Mouse (Mus musculus) forebrain, embryonic 11.5 days (tissue): Measurements from ENCODE around the gene Pwp2. TPM values are rescaled to one million over a fixed set of nuclear protein-coding genes. Genes with fewer than 3 reads are reported as not detected.

ENCODE experiments used
- polyA plus RNA-seq: library from polyadenylated mRNA; unstranded; fragments of >200 nt; fragmentation: Nextera tagmentation; extraction: Ambion mirVana; gene quantifications from 2 replicates; pipeline ENCODE4 v1.2.1, GENCODE M21; 2014

The Pwp2 gene
- polyA plus RNA-seq, 1 experiment from 2014 or later: 23.7 TPM

Other genes with a start within 250 kb of the Pwp2 start
- gene Trpm2, start 214.6 kb downstream of the Pwp2 start, polyA plus RNA-seq: 0.86 and 0.87 TPM in 2 replicates
- 34.9 and 38.6 TPM in 2 replicates for gene 1810043G02Rik, start 206.6 kb downstream of the Pwp2 start, polyA plus RNA-seq
- gene Pfkl, start 175.1 kb downstream of the Pwp2 start, polyA plus RNA-seq: 171 and 174 TPM in 2 replicates
- not detected in 2 replicates for gene Dnmt3l, start 143.2 kb downstream of the Pwp2 start, polyA plus RNA-seq
- 0.21 TPM in 1 of 2 replicates, not detected in the other for gene Aire, start 141.5 kb downstream of the Pwp2 start, polyA plus RNA-seq
- gene Icosl, start 115.8 kb downstream of the Pwp2 start, polyA plus RNA-seq: 2.0 and 2.5 TPM in 2 replicates
- gene D10Jhu81e, start 15.4 kb downstream of the Pwp2 start, polyA plus RNA-seq: 14.0 and 16.3 TPM in 2 replicates
- 15.5 and 19.9 TPM in 2 replicates for gene Trappc10, start 59.5 kb upstream of the Pwp2 start, polyA plus RNA-seq
- 52.3 and 57.9 TPM in 2 replicates for gene Agpat3, start 167.3 kb upstream of the Pwp2 start, polyA plus RNA-seq
- gene Rrp1, start 227.9 kb upstream of the Pwp2 start, polyA plus RNA-seq: 290 and 324 TPM in 2 replicates
- 104 and 112 TPM in 2 replicates for gene Cstb, start 240.5 kb upstream of the Pwp2 start, polyA plus RNA-seq